Mouse (Mus musculus) right cerebral cortex, postnatal 10 days (tissue): ENCODE data around the gene Gm7534.
"Not testable (repeated sequence)": the region's sequence is repeated elsewhere in the genome, so short reads cannot be mapped to it uniquely, and the experiment has no call there.

Experiments used
- DNase-seq, 2 experiments: peaks; one replicate each; pipeline ENCODE4 v3.0.0; 2021; ENCODE audit warnings: low spot score in 2 of 2

Gm7534 gene

GRCm38 (mm10) chr4:134203340-134203896, 614 bp upstream of the Gm7534 start:
- no peak for DNase-seq

- DNase-seq: no peak
These were observed 3.4 kb downstream of the Gm7534 start for GRCm38 (mm10) chr4:134199371-134199770.

- no peak for DNase-seq
These were observed 16.5 kb downstream of the Gm7534 start for GRCm38 (mm10) chr4:134186268-134186667.

- DNase-seq: no peak
These were observed 17.2 kb downstream of the Gm7534 start for GRCm38 (mm10) chr4:134185569-134185968.

GRCm38 (mm10) chr4:134183711-134184110, 19.1 kb downstream of the Gm7534 start:
- no peak for DNase-seq

GRCm38 (mm10) chr4:134181825-134182224, 21.0 kb downstream of the Gm7534 start:
- DNase-seq: no peak

GRCm38 (mm10) chr4:134181112-134181511, 21.7 kb downstream of the Gm7534 start:
- DNase-seq: no peak

- DNase-seq: peak; percentile 36 to 44
These were observed 30.4 kb downstream of the Gm7534 start for GRCm38 (mm10) chr4:134172391-134172790.

GRCm38 (mm10) chr4:134166906-134167305, 35.9 kb downstream of the Gm7534 start:
- no peak for DNase-seq

- no peak for DNase-seq
These were observed 37.0 kb downstream of the Gm7534 start for GRCm38 (mm10) chr4:134165548-134166465.

GRCm38 (mm10) chr4:134165024-134165423, 37.8 kb downstream of the Gm7534 start:
- no peak for DNase-seq

GRCm38 (mm10) chr4:134164591-134164990, 38.2 kb downstream of the Gm7534 start:
- DNase-seq: no peak

GRCm38 (mm10) chr4:134160071-134160470, 42.7 kb downstream of the Gm7534 start:
- DNase-seq: not testable (repeated sequence)

GRCm38 (mm10) chr4:134158774-134159173, 44.0 kb downstream of the Gm7534 start:
- no peak for DNase-seq

- no peak for DNase-seq
These were observed 45.2 kb downstream of the Gm7534 start for GRCm38 (mm10) chr4:134157558-134157957.

GRCm38 (mm10) chr4:134156744-134157143, 46.1 kb downstream of the Gm7534 start:
- DNase-seq: peak in 1 of 2 experiments; percentile 35

GRCm38 (mm10) chr4:134155961-134156465, 46.8 kb downstream of the Gm7534 start:
- no peak for DNase-seq

GRCm38 (mm10) chr4:134155531-134155930, 47.3 kb downstream of the Gm7534 start:
- DNase-seq: no peak

- DNase-seq: no peak
These were observed 48.5 kb downstream of the Gm7534 start for GRCm38 (mm10) chr4:134154354-134154753.

GRCm38 (mm10) chr4:134153656-134154055, 49.1 kb downstream of the Gm7534 start:
- no peak for DNase-seq

- no peak for DNase-seq
These were observed 50.7 kb downstream of the Gm7534 start for GRCm38 (mm10) chr4:134152112-134152511.

- no peak for DNase-seq
These were observed 53.4 kb downstream of the Gm7534 start for GRCm38 (mm10) chr4:134149389-134149788.

- DNase-seq: not testable (repeated sequence)
These were observed 58.5 kb downstream of the Gm7534 start for GRCm38 (mm10) chr4:134144297-134144696.
